Mouse (Mus musculus): ENCODE measurements around the gene S100a7a. TPM values are rescaled to one million over a fixed set of nuclear protein-coding genes. Genes with fewer than 3 reads are reported as not detected.

S100a7a gene
- total and polyA plus RNA-seq, 3 experiments, result not detected

- peak overlapping the region in 1 of 2 experiments; percentile 2; a peak in 1 of 4 replicates for H3K4me3 ChIP-seq (ENCODE audit: control insufficient read depth in 1 of 2, insufficient read depth in 1 of 2, low read depth in 2 of 2, low read length in 2 of 2)
- H3K9ac ChIP-seq (ENCODE audit: control insufficient read depth, low read depth, low read length, poor library complexity, severe bottlenecking), result no peak overlapping the region
- peak; percentile 28 for DNase-seq (ENCODE audit: low read depth, low spot score)
- H3K27ac ChIP-seq (ENCODE audit: control insufficient read depth, low read depth, low read length), result no peak overlapping the region
- H3K79me2 ChIP-seq (ENCODE audit: control insufficient read depth, insufficient read depth, low read length, poor library complexity), result no peaks in the 10 kb centered on the region
- H3K4me1 ChIP-seq (ENCODE audit: control insufficient read depth in 1 of 2, insufficient read depth in 2 of 2, low read length in 2 of 2), result peaks cover 0 to 24% of the 10 kb centered on the region in 2 experiments; a peak in 2 of 4 replicates
- H3K36me3 ChIP-seq (ENCODE audit: control insufficient read depth in 1 of 2, insufficient read depth in 2 of 2, low read length in 2 of 2), result peaks cover 0 to 15% of the 10 kb centered on the region in 2 experiments; a peak in 2 of 4 replicates
- no peaks in the 10 kb centered on the region for H3K9me3 ChIP-seq (replicated peaks; ENCODE audit: insufficient read depth, low read length)
- H3K27me3 ChIP-seq (ENCODE audit: control insufficient read depth in 1 of 2, insufficient read depth in 2 of 2, low read length in 2 of 2), result no peaks in the 10 kb centered on the region
- TF ChIP-seq GATA1 (IDR thresholded peaks at IDR 0.05; ENCODE audit: low read depth, low read length) (0 out of 2 replicates have a peak, but pooled peaks have one; percentile 21), NELFE (IDR thresholded peaks at IDR 0.05; ENCODE audit: low read depth, low read length) (no peak), RCOR1 (IDR thresholded peaks at IDR 0.05; ENCODE audit: low read depth, low read length) (0 out of 2 replicates have a peak, but pooled peaks have one; percentile 9), JUND (IDR thresholded peaks at IDR 0.05; ENCODE audit: low read depth, low read length) (no peak)
Observed at GRCm38 (mm10) chr3:90613461-90614147, 40.2 kb upstream of the S100a7a start.

DNA sequence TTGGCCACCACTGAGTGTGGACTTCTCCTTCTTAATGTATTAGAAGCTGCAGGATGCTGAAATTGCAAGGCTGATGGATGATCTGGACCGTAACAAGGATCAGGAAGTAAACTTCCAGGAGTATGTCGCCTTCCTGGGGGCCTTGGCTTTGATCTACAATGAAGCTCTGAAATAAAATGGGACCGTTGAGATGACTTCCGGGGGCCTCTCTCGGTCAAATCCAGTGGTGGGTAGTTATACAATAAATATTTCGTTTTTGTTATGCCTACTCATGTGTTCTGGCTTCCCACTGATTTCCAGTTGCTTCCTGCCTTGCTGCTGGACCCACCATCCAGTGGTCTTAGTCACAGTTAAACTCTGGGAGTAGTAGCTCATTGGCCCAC is 39.7 kb upstream of the S100a7a start:
- H3K27me3 ChIP-seq (ENCODE audit: control insufficient read depth in 1 of 2, insufficient read depth in 2 of 2, low read length in 2 of 2), result no peaks in the 10 kb centered on the region
- H3K36me3 ChIP-seq (ENCODE audit: control insufficient read depth in 1 of 2, insufficient read depth in 2 of 2, low read length in 2 of 2), result peaks cover 0 to 15% of the 10 kb centered on the region in 2 experiments; a peak in 2 of 4 replicates
- H3K9ac ChIP-seq (ENCODE audit: control insufficient read depth, low read depth, low read length, poor library complexity, severe bottlenecking), result no peak overlapping the region
- H3K27ac ChIP-seq (ENCODE audit: control insufficient read depth, low read depth, low read length), result no peak overlapping the region
- TF ChIP-seq ZC3H11A (IDR thresholded peaks at IDR 0.05; ENCODE audit: low read depth, low read length) (no peak), USF2 (IDR thresholded peaks at IDR 0.05; ENCODE audit: borderline replicate concordance in 1 of 2, insufficient read depth in 1 of 2, low read depth in 1 of 2, low read length in 2 of 2) (no peak), CHD2 (IDR thresholded peaks at IDR 0.05; ENCODE audit: low read length) (no peak)
- H3K4me3 ChIP-seq (ENCODE audit: control insufficient read depth in 1 of 2, insufficient read depth in 1 of 2, low read depth in 2 of 2, low read length in 2 of 2), result no peak overlapping the region
- DNase-seq (ENCODE audit: low read depth, low spot score), result no peak
- no peaks in the 10 kb centered on the region for H3K79me2 ChIP-seq (ENCODE audit: control insufficient read depth, insufficient read depth, low read length, poor library complexity)
- H3K4me1 ChIP-seq (ENCODE audit: control insufficient read depth in 1 of 2, insufficient read depth in 2 of 2, low read length in 2 of 2), result peaks cover 0 to 20% of the 10 kb centered on the region in 2 experiments; a peak in 2 of 4 replicates
- no peaks in the 10 kb centered on the region for H3K9me3 ChIP-seq (replicated peaks; ENCODE audit: insufficient read depth, low read length)

- Histone ChIP-seq H3K4me3 (ENCODE audit: control insufficient read depth in 1 of 2, insufficient read depth in 1 of 2, low read depth in 2 of 2, low read length in 2 of 2) (no peak overlapping the region), H3K27me3 (ENCODE audit: control insufficient read depth in 1 of 2, insufficient read depth in 2 of 2, low read length in 2 of 2) (no peaks in the 10 kb centered on the region), H3K36me3 (ENCODE audit: control insufficient read depth in 1 of 2, insufficient read depth in 2 of 2, low read length in 2 of 2) (peaks cover 0 to 15% of the 10 kb centered on the region in 2 experiments; a peak in 2 of 4 replicates), H3K9ac (ENCODE audit: control insufficient read depth, low read depth, low read length, poor library complexity, severe bottlenecking) (no peak overlapping the region), H3K9me3 (replicated peaks; ENCODE audit: insufficient read depth, low read length) (no peaks in the 10 kb centered on the region), H3K79me2 (ENCODE audit: control insufficient read depth, insufficient read depth, low read length, poor library complexity) (no peaks in the 10 kb centered on the region), H3K4me1 (ENCODE audit: control insufficient read depth in 1 of 2, insufficient read depth in 2 of 2, low read length in 2 of 2) (peaks cover 0 to 19% of the 10 kb centered on the region in 2 experiments; a peak in 2 of 4 replicates), H3K27ac (ENCODE audit: control insufficient read depth, low read depth, low read length) (no peak overlapping the region)
- no peak for TF ChIP-seq ZNF384 (IDR thresholded peaks at IDR 0.05; ENCODE audit: low read depth, low read length)
- no peak for TF ChIP-seq ZMIZ1 (IDR thresholded peaks at IDR 0.05; ENCODE audit: low read depth, low read length)
- TF ChIP-seq USF2 (IDR thresholded peaks at IDR 0.05; ENCODE audit: borderline replicate concordance in 1 of 2, insufficient read depth in 1 of 2, low read depth in 1 of 2, low read length in 2 of 2), result no peak
- no peak for TF ChIP-seq SMC3 (IDR thresholded peaks at IDR 0.05; ENCODE audit: low read depth, low read length)
- no peak for TF ChIP-seq POLR2A (IDR thresholded peaks at IDR 0.05; ENCODE audit: control insufficient read depth in 1 of 2, insufficient read depth in 1 of 2, low read depth in 1 of 2, low read length in 2 of 2, poor library complexity in 1 of 2)
- no peak for TF ChIP-seq USF1 (IDR thresholded peaks at IDR 0.05; ENCODE audit: low read depth, low read length)
- TF ChIP-seq JUND (IDR thresholded peaks at IDR 0.05; ENCODE audit: low read depth, low read length), result no peak
- no peak for TF ChIP-seq MYB (IDR thresholded peaks at IDR 0.05; ENCODE audit: low read depth, low read length)
- no peak for TF ChIP-seq EP300 (IDR thresholded peaks at IDR 0.05; ENCODE audit: low read depth in 1 of 2, low read length in 2 of 2)
- no peak for TF ChIP-seq E2F4 (IDR thresholded peaks at IDR 0.05; ENCODE audit: borderline replicate concordance, low read depth, low read length)
- TF ChIP-seq MYC (IDR thresholded peaks at IDR 0.05; ENCODE audit: low read depth, low read length), result no peak
- no peak for TF ChIP-seq ELF1 (IDR thresholded peaks at IDR 0.05; ENCODE audit: low read depth, low read length)
- TF ChIP-seq MXI1 (IDR thresholded peaks at IDR 0.05; ENCODE audit: low read depth, low read length), result no peak
- TF ChIP-seq TAL1 (IDR thresholded peaks at IDR 0.05; ENCODE audit: low read length), result no peak
- TF ChIP-seq SIN3A (IDR thresholded peaks at IDR 0.05; ENCODE audit: low read length), result no peak
- no peak for TF ChIP-seq GABPA (IDR thresholded peaks at IDR 0.05; ENCODE audit: low read depth, low read length)
- TF ChIP-seq ZKSCAN1 (IDR thresholded peaks at IDR 0.05; ENCODE audit: low read depth, low read length), result no peak
- no peak for TF ChIP-seq UBTF (IDR thresholded peaks at IDR 0.05; ENCODE audit: borderline replicate concordance, insufficient read depth, low read depth, low read length)
- no peak for DNase-seq (ENCODE audit: low read depth, low spot score)
Observed at GRCm38 (mm10) chr3:90614611-90615251, 39.1 kb upstream of the S100a7a start.

Data from MEL (cell line).